Mouse (Mus musculus): ENCODE measurements around the gene Lpp.

The Lpp gene

GRCm38 (mm10) chr16:24504838-24505605 is 111.7 kb downstream of the Lpp start:
- DNase-seq: no peak

GRCm38 (mm10) chr16:24506237-24506636 is 112.9 kb downstream of the Lpp start:
- no peak for DNase-seq

GRCm38 (mm10) chr16:24506740-24507139 is 113.4 kb downstream of the Lpp start:
- no peak for DNase-seq

- no peak for DNase-seq
Observed at GRCm38 (mm10) chr16:24507927-24508540, 114.7 kb downstream of the Lpp start.

GRCm38 (mm10) chr16:24509100-24509812 is 115.9 kb downstream of the Lpp start:
- DNase-seq: no peak

GRCm38 (mm10) chr16:24509813-24510166 is 116.5 kb downstream of the Lpp start:
- DNase-seq: no peak

GRCm38 (mm10) chr16:24513228-24513627 is 119.9 kb downstream of the Lpp start:
- no peak for DNase-seq

GRCm38 (mm10) chr16:24514802-24515727 is 121.8 kb downstream of the Lpp start:
- DNase-seq: no peak

GRCm38 (mm10) chr16:24516993-24517392 is 123.7 kb downstream of the Lpp start:
- no peak for DNase-seq

GRCm38 (mm10) chr16:24517501-24518042 is 124.3 kb downstream of the Lpp start:
- no peak for DNase-seq

- DNase-seq: no peak
Observed at GRCm38 (mm10) chr16:24518785-24519184, 125.5 kb downstream of the Lpp start.

GRCm38 (mm10) chr16:24527219-24527618 is 133.9 kb downstream of the Lpp start:
- DNase-seq: no peak

- DNase-seq: no peak
Observed at GRCm38 (mm10) chr16:24531681-24532080, 138.4 kb downstream of the Lpp start.

- peak; percentile 52 for DNase-seq
Observed at GRCm38 (mm10) chr16:24535221-24535620, 141.9 kb downstream of the Lpp start.

- DNase-seq: peak; percentile 33
Observed at GRCm38 (mm10) chr16:24536261-24536660, 143.0 kb downstream of the Lpp start.

- DNase-seq: no peak
Observed at GRCm38 (mm10) chr16:24539003-24539402, 145.7 kb downstream of the Lpp start.

GRCm38 (mm10) chr16:24542864-24543263 is 149.6 kb downstream of the Lpp start:
- DNase-seq: peak; percentile 44

- no peak for DNase-seq
Observed at GRCm38 (mm10) chr16:24545366-24545765, 152.1 kb downstream of the Lpp start.

GRCm38 (mm10) chr16:24558458-24558857 is 165.2 kb downstream of the Lpp start:
- no peak for DNase-seq

GRCm38 (mm10) chr16:24559811-24560210 is 166.5 kb downstream of the Lpp start:
- DNase-seq: no peak

- no peak for DNase-seq
Observed at GRCm38 (mm10) chr16:24560998-24561397, 167.7 kb downstream of the Lpp start.

GRCm38 (mm10) chr16:24561602-24562001 is 168.3 kb downstream of the Lpp start:
- no peak for DNase-seq

All from right cerebral cortex, adult 18-20 months (tissue).